Mouse (Mus musculus): ENCODE results near the gene Suv39h2.

The Suv39h2 gene

DNA sequence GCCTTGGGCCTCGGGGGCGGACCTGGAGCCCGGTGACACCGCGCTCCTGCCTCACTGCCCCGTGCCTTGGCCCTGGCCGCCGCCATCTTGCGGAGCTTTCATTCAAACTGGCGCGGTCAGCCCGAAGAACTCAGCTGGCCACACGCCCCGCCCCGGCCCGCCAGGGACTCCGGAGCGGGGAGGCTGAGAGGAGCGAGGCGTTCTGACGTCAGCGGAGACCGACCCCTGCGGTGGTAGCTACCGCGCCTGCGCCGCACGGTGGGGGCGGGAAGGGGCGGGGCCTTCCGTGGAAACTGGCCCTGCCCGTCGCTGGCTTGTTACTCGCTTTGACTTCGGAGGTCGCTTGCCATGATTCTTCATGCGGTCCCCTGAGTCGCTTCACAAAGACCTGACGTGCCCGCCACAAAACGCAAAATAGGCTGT lies at the start of gene Suv39h2:
Gene Suv39h2 (minus strand): TSS at position 171 of the 423 bp plus-strand sequence.
- CTCF ChIA-PET, result no interaction called here

DNA sequence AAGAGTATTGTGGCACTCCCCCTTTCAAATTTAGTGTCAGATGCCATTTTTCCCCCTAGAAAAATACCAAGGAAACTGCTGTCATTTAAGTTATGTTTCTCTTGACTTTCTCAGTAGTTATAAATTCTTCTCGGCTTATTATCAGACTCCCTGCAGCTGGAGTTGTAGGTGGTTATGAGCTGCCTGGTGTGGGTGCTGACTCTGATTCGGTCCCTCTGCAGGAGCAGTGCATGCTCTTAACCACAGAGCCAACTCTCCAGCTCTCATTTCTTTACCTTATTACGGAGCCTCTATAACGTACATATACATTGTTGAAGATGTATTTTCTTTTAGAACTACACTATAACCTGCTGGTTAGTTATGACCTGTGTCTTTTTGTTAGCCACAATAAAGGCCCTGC lies 47.7 kb upstream of the Suv39h2 start:
- CTCF ChIA-PET, result no interaction called here

DNA sequence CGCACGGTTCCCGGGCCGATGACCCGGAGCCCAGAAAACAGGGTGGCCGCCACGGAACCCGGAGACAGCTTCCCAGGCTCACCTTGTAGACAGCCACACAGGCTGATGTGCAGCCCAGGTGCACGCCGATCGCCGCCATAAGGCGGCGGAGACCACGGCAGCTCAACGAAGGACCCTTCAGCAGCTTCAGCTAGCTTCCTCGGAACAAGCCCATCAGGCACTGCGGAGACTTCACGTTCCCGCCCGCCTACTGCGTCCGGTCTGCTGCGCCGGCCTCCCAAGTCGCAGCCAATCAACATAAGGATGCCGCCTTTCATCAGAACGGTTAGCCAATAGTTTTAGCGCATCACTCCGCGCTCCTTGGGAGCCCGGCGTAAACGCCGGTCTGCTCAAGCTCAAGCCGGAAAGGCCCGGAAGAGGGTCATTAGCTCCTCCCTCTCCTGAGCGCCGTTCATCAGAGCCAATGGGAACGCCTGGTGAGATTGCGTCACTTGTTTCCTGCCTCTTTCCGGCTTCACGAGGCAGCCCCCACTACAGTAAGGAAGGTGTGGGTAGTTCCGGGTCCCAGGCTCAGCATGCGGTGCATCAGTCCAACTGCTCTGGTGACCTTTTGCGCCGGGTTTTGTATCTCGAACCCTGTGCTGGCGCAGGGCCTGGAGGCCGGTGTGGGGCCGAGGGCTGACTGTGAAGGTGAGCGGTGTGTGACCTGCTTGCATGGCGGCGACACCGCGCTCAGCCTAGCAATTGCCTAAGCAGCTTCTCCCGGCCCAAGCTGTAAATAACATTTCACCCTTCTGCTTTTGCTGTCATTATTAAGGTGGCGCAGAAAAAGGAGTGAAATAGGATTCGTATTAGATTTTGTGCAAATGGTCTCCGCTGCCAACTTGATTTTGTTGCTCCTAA lies 38.0 kb upstream of the Suv39h2 start, which contains the start of the genes Gm45902, Hspa14 and Cdnf:
Gene Gm45902 (minus strand): TSS at position 239 of the 903 bp plus-strand sequence.
Gene Hspa14 (minus strand): TSS at position 263 of the 903 bp plus-strand sequence.
Gene Cdnf (plus strand): TSS at position 479 of the 903 bp plus-strand sequence.
- CTCF ChIA-PET, result no interaction called here

DNA sequence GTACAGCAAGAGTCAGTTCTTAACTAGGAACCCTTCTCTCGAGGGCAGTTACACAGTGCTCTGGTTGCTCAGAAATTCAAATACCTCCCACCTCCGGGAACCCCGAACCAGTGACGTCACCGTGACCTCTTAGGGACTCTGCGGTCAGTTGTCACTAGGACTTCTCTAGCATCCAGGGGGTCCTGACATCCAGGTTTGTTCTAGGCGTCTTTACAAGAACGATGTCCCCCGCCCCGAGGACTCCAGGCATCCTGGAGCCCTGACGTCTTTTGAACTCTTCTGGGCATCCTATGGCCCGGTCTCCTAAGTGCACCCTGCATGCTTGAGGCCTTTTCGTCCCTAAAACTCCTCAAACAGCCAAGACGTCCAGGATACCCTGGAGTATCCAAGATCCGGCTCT lies 37.2 kb upstream of the Suv39h2 start:
- CTCF ChIA-PET, result no interaction called here

DNA sequence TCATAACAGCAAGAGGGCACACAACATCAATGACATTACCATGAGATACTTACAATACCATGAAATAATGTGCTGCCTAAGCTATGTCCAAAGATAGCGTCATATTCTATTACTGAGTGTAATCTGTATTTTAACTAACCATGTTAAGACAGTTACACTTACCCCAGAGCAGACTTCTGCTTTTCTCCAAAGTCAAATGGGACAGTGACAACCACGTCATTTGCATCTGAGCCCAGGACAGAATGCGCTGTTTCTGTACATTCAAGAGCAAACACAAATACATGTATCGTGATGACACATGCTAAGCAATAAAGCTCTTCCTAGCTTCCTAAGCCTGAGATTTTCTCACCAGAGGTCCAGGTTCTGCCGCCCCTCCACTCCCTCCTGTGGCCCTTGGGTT lies 26.1 kb upstream of the Suv39h2 start:
- CTCF ChIA-PET, result no interaction called here

DNA sequence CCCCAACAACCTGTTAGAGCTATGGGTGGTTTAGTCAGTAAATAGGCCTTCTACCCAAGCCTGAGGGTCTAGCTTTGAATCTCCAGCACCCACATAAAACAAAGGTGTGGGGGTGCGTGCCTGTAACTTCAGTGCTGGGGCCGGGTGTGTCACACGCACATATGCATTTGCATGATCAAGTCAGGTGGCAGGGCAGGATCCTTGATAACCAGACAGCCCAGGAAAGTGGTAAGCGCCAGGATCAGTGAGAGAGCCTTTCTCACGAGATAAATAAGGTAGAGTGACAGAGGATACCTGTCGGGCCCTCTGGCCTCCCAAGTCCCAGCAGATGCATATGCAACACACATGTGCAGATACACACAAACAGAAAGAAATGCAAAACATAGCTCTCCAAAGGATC lies 24.7 kb upstream of the Suv39h2 start:
- CTCF ChIA-PET, result interaction anchor here (0.6 kb wide), 2 partner anchors 17 to 75 kb away, joined by 3 to 10 read pairs; no protein-coding TSS in a partner anchor

DNA sequence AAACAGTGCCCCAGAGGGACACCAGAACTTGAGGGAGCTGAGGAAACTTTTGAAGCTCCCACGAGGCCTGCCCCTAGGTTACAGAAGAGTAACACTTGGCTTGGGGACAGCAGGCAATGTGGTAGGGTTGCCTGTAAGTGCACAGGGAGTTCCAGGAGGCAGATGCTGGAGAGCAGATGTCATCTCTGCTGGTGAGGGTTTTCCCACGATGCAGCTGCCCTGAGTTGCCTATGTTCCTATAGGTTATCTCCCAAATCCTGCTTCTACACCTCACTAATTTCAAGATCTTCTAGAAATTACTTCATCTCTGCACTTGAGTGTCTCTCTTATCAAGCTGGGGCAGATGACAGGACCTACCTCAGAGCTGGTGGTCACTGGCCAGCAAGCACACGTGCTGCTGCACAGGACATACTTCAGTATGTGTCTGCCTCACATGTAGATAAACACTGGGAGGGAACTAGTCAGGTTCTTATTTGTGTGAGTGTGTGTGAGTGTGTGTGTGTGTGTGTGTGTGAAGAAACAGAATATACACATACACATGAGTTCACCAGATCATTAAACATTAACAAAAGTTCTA lies 19.1 kb upstream of the Suv39h2 start:
- CTCF ChIA-PET, result no interaction called here

DNA sequence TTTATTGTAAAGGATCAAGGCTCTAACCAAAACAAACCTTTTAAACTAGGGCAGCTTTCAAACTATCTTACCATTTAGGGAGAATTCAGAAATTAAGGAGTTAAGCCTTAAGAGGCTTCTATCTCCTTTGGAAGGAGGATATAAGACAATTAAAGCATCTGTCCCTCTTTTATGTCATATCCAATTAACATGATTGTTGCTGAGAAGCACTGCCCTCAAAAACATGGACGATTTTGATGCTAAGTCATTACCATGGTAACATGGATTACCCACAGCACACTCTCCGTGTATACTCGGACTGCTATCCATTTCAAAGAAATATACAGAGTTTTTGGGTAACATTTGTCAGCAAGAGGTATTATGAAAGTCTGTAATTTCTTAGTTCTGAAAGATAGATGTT lies 15.0 kb upstream of the Suv39h2 start:
- CTCF ChIA-PET, result no interaction called here

DNA sequence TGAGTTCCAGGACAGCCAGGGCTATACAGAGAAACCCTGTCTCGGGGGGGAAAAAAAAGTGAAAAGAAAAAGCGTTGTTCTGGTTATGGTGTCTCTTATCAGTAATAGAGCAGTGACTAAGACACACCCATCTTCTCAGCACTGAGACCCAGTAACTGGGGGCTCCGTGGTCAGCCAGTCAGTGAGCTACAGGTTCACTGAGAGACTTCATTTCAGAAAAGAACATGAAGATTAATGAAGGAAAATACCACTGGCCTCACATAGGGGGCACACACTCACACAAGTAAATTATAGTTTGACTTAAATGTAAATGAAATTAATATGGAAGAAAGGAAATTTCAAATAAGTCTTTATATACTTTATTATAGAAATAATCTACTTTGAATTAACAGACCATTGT lies 5.4 kb upstream of the Suv39h2 start:
- CTCF ChIA-PET, result interaction anchor here (0.6 kb wide), 1 partner anchor 424 kb away, joined by 4 read pairs; no protein-coding TSS in a partner anchor

DNA sequence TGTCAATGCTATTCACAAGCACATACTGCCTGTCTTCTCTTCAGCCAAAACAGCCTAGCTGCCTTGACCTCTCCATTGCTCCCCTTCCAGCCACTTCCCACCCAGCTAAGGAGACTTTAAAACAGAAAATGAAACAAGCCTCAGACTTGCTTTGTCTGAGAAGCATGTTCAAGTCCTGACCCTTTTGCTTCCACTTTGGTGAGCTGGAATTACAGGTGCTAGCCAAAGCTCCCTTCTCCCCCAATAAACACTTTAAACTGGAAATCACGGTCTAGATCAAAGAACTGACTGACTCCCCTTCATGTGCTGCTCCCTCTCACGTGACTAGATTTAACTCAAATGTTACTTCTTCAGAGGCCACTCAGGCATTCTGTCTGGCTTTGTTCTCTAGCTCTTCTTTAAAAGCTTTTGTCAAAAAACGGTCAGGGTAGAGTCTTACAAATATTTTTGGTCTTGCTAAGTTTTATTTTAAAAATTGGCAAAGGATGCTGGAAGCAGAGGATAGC lies 968 bp upstream of the Suv39h2 start:
- CTCF ChIA-PET, result no interaction called here

DNA sequence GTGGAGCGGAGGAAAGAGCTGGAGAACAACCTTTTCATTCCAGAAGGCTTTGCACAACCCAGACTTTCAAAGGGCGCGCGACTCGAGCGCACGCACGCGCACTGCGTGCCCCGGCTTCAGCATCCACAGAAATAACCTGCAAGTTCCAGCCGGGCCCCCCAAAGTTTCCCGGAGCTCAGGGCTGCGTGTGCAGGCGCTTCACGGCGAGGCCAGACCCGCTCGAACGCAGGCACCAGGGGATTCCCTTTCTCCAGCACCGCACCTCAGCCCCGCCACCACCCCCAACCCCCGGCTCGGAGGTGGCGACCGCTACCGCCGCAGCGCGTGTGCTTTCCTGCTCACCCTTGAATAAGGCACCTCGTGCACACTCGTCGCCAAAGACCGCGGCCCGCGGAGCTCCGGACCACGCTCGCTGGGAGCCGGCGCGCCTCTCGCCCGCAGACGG lies 448 bp downstream of the Suv39h2 start:
- CTCF ChIA-PET, result interaction anchor here (1.0 kb wide), 1 partner anchor 71 kb away, joined by 3 read pairs; no protein-coding TSS in a partner anchor

DNA sequence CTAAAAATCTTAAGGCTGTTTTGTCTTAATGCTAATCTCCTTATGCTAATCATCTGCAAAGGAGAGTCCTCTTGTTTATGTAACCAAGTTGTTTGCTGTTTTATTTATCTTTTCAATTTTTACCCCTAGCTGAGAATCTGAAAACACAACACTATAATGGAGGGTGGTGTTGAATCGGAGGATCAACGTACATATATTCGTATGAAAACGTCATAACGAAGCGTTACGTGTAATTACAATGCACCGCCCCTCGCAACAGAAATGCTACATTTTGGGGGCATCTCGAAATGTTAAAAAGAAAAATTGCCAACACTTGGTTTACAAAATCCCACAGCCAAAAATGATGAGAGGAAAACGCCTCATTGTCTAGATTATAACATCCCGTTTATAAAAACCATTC lies 940 bp downstream of the Suv39h2 start:
- CTCF ChIA-PET, result interaction anchor here (1.0 kb wide), 1 partner anchor 72 kb away, joined by 3 read pairs; no protein-coding TSS in a partner anchor

DNA sequence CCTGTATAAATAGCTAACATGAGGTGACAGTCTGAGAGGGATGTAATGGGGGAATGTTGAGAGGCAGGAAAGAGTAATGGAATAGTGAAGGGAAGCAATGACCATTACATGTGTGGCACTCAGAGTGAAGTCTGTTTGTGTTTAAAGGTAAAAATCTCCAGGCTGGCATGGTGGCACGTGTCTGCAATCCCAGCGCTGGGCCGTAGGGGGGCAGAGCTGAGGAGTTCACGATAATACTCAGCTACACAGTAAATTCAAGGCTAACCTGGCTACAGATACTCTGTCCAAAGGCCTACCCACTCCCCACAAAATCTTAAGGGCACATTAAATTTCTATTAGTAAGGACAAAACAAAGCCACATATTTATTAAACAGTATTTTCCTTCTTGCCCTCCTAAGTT lies 18.2 kb downstream of the Suv39h2 start:
- CTCF ChIA-PET, result no interaction called here

DNA sequence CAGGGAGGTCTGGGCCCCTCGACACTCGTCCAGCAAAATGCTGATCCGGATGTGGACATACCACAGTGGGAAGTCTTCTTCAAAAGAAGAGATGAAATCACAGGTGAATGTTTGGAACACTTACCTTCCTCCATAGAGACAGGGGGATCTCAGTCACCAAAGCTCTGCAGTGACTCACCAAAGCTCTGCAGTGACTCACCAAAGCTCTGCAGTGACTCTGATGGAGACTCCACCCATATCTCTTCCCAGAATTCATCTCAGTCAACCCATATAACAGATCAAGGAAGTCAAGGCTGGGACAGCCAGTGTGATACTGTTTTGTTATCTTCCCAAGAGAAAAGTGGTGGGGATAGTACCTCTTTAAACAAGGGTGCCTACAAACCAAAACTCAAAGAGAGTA lies 21.7 kb downstream of the Suv39h2 start:
- CTCF ChIA-PET, result interaction anchor here (0.6 kb wide), 1 partner anchor 270 kb away, joined by 6 read pairs; no protein-coding TSS in a partner anchor

DNA sequence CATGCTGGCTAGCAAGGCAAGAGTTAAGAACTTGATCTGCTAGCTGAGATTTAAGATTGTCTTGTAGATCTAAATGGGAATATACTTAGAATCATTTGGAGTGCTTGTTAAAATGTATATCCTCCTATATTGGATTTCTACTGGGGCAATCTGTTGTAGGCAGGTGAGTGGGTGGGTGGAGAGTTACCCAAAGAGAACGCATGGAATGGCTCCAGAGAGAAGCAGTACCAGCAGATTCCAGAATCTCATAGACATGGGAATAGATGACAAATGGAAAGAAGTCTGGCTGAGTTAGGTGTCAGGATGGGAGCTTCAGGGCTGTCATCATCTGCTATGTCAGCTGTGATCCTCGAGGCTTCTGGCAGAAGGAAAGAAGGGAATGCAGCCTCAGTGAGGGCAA lies 25.4 kb downstream of the Suv39h2 start:
- CTCF ChIA-PET, result no interaction called here

DNA sequence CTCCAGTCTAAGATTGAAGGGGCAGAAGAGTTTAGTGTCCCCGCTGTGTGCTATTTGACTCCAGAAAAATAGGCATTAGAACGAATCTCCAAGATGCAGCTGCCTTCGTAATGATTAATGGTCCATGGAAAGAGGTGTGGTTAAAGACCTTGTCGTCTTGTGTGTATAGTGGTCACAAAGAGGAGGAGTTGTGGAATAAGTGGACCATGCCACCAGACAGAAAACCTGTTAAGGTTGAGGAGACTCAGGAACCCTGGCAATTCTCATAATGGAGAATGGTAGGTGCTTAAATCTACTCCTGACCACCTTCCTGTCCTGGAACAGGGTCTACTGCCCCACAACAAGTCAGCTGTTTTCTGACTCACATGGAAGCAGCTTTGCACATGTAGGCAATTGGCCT lies 28.8 kb downstream of the Suv39h2 start:
- CTCF ChIA-PET, result no interaction called here

DNA sequence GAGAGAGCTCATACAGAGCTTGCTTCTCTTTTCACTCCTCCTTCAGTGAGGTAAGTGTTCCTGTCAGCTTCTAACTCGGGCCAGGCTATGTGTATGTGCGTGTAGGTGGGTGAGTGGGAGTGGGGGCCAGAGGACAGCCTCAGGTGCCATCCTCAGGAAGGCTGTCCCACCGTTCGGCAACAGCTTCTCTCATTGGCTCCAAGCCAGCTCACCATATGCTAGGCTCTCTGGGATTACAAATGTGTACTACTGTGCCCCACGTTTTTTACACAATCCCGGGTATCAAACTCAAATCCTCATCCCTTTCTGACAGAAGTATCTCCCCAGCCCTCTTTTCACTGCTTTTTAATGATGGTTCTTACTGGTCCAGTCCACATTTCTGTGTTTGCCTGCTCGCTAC lies 30.6 kb downstream of the Suv39h2 start:
- CTCF ChIA-PET, result interaction anchor here (0.5 kb wide), 1 partner anchor 9 kb away, joined by 3 read pairs; no protein-coding TSS in a partner anchor

DNA sequence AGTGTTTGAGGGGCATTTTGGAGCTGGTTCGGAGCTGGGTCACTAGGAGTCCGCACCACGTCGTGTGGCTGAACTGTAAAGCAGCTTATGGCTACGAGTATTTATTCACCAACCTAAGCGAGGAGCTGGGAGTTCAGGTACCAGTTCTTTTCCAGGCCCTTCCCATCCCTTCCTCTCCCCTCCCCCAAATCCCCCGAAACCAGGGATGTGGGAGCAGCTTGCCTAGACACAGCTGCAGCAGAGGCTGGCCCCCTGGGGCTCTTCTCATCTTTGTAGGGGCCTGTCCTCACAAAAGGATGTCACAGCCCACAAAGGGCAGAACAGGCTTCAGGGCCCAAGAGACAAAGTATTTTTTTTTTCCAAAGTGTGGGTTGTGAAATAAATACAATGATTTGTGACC lies 36.9 kb downstream of the Suv39h2 start:
- CTCF ChIA-PET, result no interaction called here

DNA sequence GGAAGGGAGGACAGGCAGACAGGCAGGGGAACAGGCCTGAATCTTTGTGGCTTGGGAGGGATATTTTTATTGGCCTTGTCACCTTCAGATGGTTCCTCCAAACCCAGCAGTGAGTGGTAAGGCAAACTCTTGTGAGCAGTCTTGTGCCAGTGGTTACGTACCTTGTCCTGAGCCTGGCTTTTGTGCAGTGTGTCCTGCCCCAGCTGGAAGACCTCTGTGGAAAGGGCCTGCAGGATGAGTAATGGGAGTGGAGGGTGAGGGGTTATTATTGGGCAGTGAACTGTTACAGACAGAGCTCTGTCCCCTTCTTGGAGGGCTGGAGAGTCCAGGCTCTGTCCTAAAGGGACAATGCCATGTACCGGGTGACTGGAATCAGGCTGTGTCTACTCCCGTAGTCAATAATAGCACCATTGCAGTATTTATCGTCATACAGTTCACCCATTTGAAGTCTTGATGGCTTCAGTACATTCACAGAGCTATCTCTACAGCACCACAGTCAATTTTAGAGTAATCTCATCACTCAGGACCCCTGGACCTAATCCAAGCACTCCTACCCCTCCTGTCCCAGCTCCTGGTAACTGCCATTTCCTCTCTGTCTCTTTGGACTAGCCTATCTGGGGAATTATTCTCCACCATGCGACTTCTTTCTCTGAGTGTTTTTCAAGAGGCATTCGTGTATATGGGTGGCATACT lies 39.3 kb downstream of the Suv39h2 start:
- CTCF ChIA-PET, result interaction anchor here (0.6 kb wide), 1 partner anchor 9 kb away, joined by 3 read pairs; no protein-coding TSS in a partner anchor

DNA sequence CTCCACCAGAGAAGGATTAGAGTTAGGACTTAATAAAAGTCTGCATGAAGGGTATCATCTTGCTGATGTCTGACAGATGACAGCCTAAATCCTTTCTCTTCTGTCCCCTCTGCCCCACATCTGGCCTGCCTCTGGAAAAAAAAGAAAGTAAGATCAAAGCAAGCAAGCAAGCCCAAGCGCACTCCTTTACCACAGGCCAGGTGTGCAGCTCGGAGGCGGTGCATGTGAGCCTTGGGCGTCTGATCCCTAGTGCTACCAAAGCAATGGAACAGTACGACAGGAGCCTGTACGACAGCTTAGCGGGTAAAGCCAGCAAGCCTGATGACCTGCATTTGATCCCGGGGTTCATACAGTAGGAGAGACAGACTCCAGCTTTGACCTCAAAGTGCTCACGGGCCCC lies 43.9 kb downstream of the Suv39h2 start:
- CTCF ChIA-PET, result no interaction called here

DNA sequence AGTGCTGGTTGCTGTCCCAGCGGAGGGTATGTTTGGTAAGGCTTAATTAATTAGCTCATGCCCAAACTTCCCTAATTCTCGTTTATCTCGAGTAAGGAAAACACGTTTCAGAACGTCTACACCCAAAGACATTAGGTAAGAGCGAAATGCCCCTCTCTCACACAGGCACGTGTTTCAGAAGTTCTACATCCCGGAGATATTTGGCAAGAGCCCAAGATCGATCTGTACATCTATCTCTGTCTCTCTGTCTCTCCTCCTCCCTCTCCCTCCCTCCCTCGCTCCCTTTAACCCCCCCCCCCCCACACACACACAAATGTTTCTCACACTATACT lies 50.3 kb downstream of the Suv39h2 start:
- CTCF ChIA-PET, result interaction anchor here (0.6 kb wide), 1 partner anchor 75 kb away, joined by 10 read pairs; no protein-coding TSS in a partner anchor
